Mouse (Mus musculus): ENCODE measurements at regions not wholly inside any gene's neighbourhood (a gene's known extent, or its start where the extent isn't known, plus 50 kb on each side); places are given as distances from the start of the nearest gene placed in this dataset.

DNA sequence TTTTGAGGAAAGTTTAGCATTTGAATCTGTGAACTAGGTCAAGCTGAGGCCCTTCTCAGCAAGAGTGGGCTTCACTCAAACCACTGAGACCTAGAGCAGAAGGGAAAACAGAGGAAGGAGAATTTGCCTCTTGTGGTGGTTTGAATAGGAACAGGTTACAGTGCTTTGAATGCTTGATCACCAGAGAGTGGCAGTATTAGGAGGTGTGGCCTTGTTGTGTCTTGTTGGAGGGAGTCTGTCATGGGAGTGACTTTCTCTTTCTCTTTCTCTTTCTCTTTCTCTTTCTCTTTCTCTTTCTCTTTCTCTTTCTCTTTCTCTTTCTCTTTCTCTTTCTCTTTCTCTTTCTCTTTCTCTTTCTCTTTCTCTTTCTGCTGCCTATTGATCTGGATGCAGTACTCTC is 94.0 kb upstream of the Ralgapa2 start:
- Histone ChIP-seq H3K9ac (replicated peaks) (no peak overlapping the region), H3K27ac (no peak overlapping the region), H3K4me2 (ENCODE audit: low read depth) (no peak overlapping the region), H3K4me3 (ENCODE audit: insufficient read depth in 1 of 2, low read depth in 2 of 2, low read length in 2 of 2) (no peak overlapping the region), H3K27me3 (ENCODE audit: control insufficient read depth, insufficient read depth, low read length) (no peaks in the 10 kb centered on the region), H3K9me3 (ENCODE audit: control insufficient read depth, low read length) (no peaks in the 10 kb centered on the region), H3K4me1 (replicated peaks; ENCODE audit: control insufficient read depth in 2 of 2, insufficient read depth in 2 of 2, low read length in 1 of 2) (no peaks in the 10 kb centered on the region), H3K36me3 (replicated peaks; ENCODE audit: control insufficient read depth, insufficient read depth, low read depth) (no peaks in the 10 kb centered on the region)
- no peak for DNase-seq (ENCODE audit: low read depth in 3 of 3, low spot score in 3 of 3)
- no peak for TF ChIP-seq CTCF (IDR thresholded peaks at IDR 0.05; ENCODE audit: low read depth)
- TF ChIP-seq EP300 (IDR thresholded peaks at IDR 0.05; ENCODE audit: low read depth): no peak
- ATAC-seq (ENCODE audit: insufficient read depth): no peak

DNA sequence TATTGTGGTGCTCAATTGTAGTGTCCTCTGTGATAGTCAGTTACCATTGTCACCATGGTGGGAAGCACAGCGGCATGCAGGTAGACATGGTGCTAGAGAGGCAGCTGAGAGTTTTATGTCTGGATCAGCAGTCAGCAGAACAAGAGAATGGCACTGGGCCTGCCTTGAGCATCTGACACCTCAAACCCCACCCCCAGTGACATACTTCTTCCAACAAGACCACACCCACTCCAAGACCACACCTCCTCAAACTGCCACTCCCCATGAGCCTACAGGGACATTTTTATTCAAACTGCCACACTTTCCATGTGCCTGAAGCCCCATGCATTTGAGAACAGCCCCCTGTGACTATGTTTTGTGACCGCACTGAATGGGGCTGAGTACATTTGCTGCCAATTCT is 98.8 kb upstream of the Ralgapa2 start:
- Histone ChIP-seq H3K4me2 (ENCODE audit: low read depth) (no peak overlapping the region), H3K4me1 (replicated peaks; ENCODE audit: control insufficient read depth in 2 of 2, insufficient read depth in 2 of 2, low read length in 1 of 2) (no peaks in the 10 kb centered on the region), H3K36me3 (replicated peaks; ENCODE audit: control insufficient read depth, insufficient read depth, low read depth) (no peaks in the 10 kb centered on the region), H3K4me3 (ENCODE audit: insufficient read depth in 1 of 2, low read depth in 2 of 2, low read length in 2 of 2) (no peak overlapping the region), H3K9ac (replicated peaks) (no peak overlapping the region), H3K27ac (no peak overlapping the region), H3K27me3 (ENCODE audit: control insufficient read depth, insufficient read depth, low read length) (no peaks in the 10 kb centered on the region), H3K9me3 (ENCODE audit: control insufficient read depth, low read length) (no peaks in the 10 kb centered on the region)
- DNase-seq (ENCODE audit: low read depth in 3 of 3, low spot score in 3 of 3) (no peak), ATAC-seq (ENCODE audit: insufficient read depth) (no peak)
- 84% methylated on average over 2 of the region's 2 CpGs for whole genome bisulfite sequencing (ENCODE audit: insufficient replicate concordance)
- no peak for TF ChIP-seq EP300 (IDR thresholded peaks at IDR 0.05; ENCODE audit: low read depth)

DNA sequence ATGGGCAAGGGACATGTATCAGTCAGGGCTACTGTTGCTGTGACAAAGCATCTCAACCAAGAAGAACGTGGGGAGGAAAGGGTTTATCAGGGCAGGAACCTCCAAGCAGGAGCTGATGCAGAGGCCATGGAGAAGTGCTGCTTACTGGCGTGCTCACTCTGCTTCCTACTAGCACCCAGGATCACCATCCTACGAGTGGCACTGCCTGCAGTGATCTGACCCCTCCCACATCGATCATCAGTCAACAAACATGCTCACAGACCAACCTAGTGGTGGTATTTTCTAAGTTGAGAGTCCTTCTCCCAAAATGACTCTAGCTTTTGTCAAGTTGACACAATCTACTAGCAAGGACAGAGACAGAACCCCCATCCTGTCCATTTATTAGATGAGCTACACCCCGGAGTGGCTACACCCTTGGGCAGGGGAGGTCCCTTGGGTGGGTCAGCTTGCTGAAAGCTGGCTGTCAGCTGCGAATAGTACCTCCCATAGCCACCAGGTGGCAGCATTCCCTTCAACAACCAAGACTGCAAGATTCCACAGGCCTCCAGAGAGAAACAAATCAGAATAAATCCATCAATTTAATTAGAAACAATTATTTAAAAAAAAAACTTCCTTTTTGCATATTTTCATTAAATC is 99.9 kb upstream of the Ralgapa2 start:
- H3K36me3 ChIP-seq (replicated peaks; ENCODE audit: control insufficient read depth, insufficient read depth, low read depth): no peaks in the 10 kb centered on the region
- peak; percentile 88 for TF ChIP-seq CTCF (IDR thresholded peaks at IDR 0.05; ENCODE audit: low read depth)
- TF ChIP-seq EP300 (IDR thresholded peaks at IDR 0.05; ENCODE audit: low read depth): no peak
- no peak overlapping the region for H3K27ac ChIP-seq
- no peak overlapping the region for H3K4me3 ChIP-seq (ENCODE audit: insufficient read depth in 1 of 2, low read depth in 2 of 2, low read length in 2 of 2)
- DNase-seq (ENCODE audit: low read depth in 3 of 3, low spot score in 3 of 3) (peak; percentile 41 to 47 (median 45)), ATAC-seq (ENCODE audit: insufficient read depth) (0 out of 2 replicates have a peak, but pooled peaks have one; percentile 36)
- H3K4me2 ChIP-seq (ENCODE audit: low read depth): no peak overlapping the region
- WGBS (ENCODE audit: insufficient replicate concordance): 25% methylated on average over 6 of the region's 6 CpGs
- no peaks in the 10 kb centered on the region for H3K4me1 ChIP-seq (replicated peaks; ENCODE audit: control insufficient read depth in 2 of 2, insufficient read depth in 2 of 2, low read length in 1 of 2)
- no peaks in the 10 kb centered on the region for H3K9me3 ChIP-seq (ENCODE audit: control insufficient read depth, low read length)
- H3K27me3 ChIP-seq (ENCODE audit: control insufficient read depth, insufficient read depth, low read length): no peaks in the 10 kb centered on the region
- no peak overlapping the region for H3K9ac ChIP-seq (replicated peaks)

DNA sequence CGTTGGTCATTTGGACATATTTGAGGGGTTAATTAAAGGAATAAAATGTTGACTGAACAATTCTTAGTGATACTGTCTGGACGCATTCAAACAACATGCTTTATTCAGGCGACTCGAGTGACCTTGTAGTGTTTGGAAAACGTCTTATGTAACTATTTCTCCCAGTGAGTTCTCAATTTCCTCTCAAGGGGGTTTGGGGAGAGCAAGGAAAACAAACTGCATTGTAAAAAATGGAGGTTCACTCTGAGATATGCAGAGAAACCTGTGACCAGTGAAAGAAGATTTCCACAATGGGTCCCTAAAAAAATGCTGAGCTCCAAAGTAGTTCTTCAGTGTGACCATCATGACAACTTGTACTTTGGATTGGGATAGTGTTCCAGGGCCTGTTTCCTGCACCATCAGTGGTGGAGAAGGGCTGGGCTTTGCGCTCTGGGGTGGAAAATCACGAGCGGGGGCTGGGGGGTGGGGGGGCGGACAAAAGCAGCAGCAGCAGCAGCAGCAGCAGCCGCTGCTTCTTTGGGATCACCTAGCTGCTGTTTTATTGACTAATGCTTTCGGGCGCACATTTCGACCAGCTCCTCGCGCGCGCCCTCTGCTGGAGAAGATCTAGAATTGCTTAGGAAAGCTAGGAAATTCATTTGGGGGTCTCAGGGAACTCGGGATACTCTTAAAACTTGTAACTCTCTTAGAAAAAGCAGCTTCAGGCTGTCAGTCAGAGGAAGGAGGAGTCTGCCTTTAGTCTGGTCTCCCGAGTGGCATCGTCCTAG is 100.6 kb upstream of the Ralgapa2 start:
- no peaks in the 10 kb centered on the region for H3K4me1 ChIP-seq (replicated peaks; ENCODE audit: control insufficient read depth in 2 of 2, insufficient read depth in 2 of 2, low read length in 1 of 2)
- H3K9ac ChIP-seq (replicated peaks): no peak overlapping the region
- TF ChIP-seq CTCF (IDR thresholded peaks at IDR 0.05; ENCODE audit: low read depth) (peak; percentile 84), EP300 (IDR thresholded peaks at IDR 0.05; ENCODE audit: low read depth) (no peak)
- ATAC-seq (ENCODE audit: insufficient read depth) (peak; percentile 29; the same call in 1 of the 2 replicates), DNase-seq (ENCODE audit: low read depth in 3 of 3, low spot score in 3 of 3) (no peak)
- 7% methylated on average over 20 of the region's 20 CpGs for WGBS (ENCODE audit: insufficient replicate concordance)
- H3K27ac ChIP-seq: no peak overlapping the region
- H3K9me3 ChIP-seq (ENCODE audit: control insufficient read depth, low read length): no peaks in the 10 kb centered on the region
- no peak overlapping the region for H3K4me3 ChIP-seq (ENCODE audit: insufficient read depth in 1 of 2, low read depth in 2 of 2, low read length in 2 of 2)
- peak overlapping the region; percentile 42 for H3K4me2 ChIP-seq (ENCODE audit: low read depth)
- H3K27me3 ChIP-seq (ENCODE audit: control insufficient read depth, insufficient read depth, low read length): no peaks in the 10 kb centered on the region
- H3K36me3 ChIP-seq (replicated peaks; ENCODE audit: control insufficient read depth, insufficient read depth, low read depth): no peaks in the 10 kb centered on the region

DNA sequence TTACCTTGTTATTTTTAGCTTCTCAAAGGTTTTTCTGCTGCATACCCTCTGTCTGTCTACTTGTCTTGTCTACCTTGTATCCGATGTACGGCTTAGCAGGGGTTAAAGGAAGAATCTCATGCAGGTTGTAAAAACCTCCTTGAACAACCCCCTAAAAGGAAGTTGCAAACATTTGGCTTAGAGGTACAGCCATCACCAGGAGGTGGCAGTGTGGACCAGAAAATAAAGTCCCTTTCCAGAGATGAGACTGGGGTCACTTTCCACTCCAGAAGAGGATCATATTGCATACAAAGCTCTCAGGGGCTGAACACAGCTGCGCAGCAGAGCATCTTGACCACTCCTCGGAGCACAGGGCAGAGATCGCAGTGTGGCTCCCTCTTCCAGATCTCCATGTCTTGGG is 109.0 kb upstream of the Ralgapa2 start:
- Histone ChIP-seq H3K27ac (no peak overlapping the region), H3K9me3 (ENCODE audit: control insufficient read depth, low read length) (no peaks in the 10 kb centered on the region), H3K9ac (replicated peaks) (no peak overlapping the region), H3K4me2 (ENCODE audit: low read depth) (no peak overlapping the region), H3K4me1 (replicated peaks; ENCODE audit: control insufficient read depth in 2 of 2, insufficient read depth in 2 of 2, low read length in 1 of 2) (peaks cover 0 to 6% of the 10 kb centered on the region in 2 experiments; a peak in 3 of 4 replicates), H3K36me3 (replicated peaks; ENCODE audit: control insufficient read depth, insufficient read depth, low read depth) (no peaks in the 10 kb centered on the region), H3K27me3 (ENCODE audit: control insufficient read depth, insufficient read depth, low read length) (no peaks in the 10 kb centered on the region), H3K4me3 (ENCODE audit: insufficient read depth in 1 of 2, low read depth in 2 of 2, low read length in 2 of 2) (no peak overlapping the region)
- no peak for ATAC-seq (ENCODE audit: insufficient read depth)
- TF ChIP-seq CTCF (IDR thresholded peaks at IDR 0.05; ENCODE audit: low read depth) (peak; percentile 47), EP300 (IDR thresholded peaks at IDR 0.05; ENCODE audit: low read depth) (no peak)
- DNase-seq (ENCODE audit: low read depth in 3 of 3, low spot score in 3 of 3): no peak
- WGBS (ENCODE audit: insufficient replicate concordance): 14% methylated on average over 5 of the region's 5 CpGs

Data from liver, embryonic 14.5 days (tissue).